Mouse (Mus musculus): Measurements from ENCODE around the gene Pnmal1.

DNA sequence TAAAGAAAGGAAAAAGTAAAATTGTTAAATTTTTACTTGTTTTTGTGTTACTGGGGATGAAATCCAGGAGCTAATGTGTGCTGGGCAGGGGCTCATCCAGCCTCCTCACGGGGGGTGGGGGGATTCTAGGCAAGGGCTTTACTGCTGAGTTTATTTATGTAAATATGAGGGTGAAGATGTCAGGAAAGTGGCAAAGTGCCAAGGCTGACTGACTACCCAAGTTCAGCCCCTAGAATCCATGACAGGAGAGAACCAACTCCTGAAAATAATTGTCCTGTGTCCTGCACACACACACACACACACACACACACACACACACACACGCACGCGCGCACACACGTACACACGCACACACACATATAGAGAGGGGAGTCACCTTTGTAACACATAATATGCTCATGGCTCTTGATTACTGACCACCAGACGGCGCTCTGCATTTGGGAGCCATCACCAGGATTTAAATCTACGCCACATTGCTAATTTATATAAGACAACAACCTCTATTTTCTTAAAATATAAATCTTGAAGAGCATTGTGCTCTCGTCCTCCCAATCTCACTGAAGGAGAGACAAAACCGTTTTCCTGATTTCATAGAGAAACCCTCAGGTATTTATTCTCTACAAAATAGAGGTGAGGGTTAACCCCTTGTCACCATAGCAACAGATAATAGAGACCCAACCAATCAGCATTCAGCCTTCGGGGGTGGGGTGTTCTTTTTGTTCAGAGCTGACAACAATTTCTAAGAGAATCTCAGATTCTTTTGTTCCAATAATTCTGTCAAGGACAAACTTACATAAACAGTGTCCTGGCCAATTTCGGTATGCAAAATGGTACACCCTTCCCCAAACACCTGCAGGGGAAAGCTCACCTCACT lies 26.5 kb upstream of the Pnmal1 start:
- TF ChIP-seq CTCF (IDR thresholded peaks at IDR 0.05; ENCODE audit: control insufficient read depth, insufficient read depth, insufficient read length) (no peak), MAX (IDR thresholded peaks at IDR 0.05) (no peak), MYOG (IDR thresholded peaks at IDR 0.05; ENCODE audit: control insufficient read depth, extremely low read depth, insufficient read length) (no peak), USF1 (IDR thresholded peaks at IDR 0.05; ENCODE audit: low read depth) (no peak), MYOD1 (IDR thresholded peaks at IDR 0.05; ENCODE audit: control insufficient read depth, insufficient read length, low read depth) (no peak)

All from C2C12 (cell line).